Mouse (Mus musculus) cerebellum, adult 2 months (tissue): ENCODE results near the gene Vmn1r95. TPM values are rescaled to one million over a fixed set of nuclear protein-coding genes. Genes with fewer than 3 reads are reported as not detected.
"Not testable (repeated sequence)": the region's sequence is repeated elsewhere in the genome, so short reads cannot be mapped to it uniquely, and the experiment has no call there.

ENCODE experiments used
- DNase-seq, 2 experiments: peaks; one replicate each; pipeline ENCODE4 v3.0.0; 2021
- H3K27ac ChIP-seq: fragments of 200-500 bp; 2 replicates; pipeline ENCODE4 v1.5.1; 2012; ENCODE audit warnings: low read length, control low read depth, inconsistent platforms; ENCODE audit not compliant: insufficient read depth
- H3K27me3 ChIP-seq: fragments of 200-500 bp; 2 replicates; pipeline ENCODE4 v1.6.1; 2012; ENCODE audit warnings: inconsistent platforms, mild to moderate bottlenecking, low read length, moderate library complexity; ENCODE audit not compliant: control insufficient read depth, insufficient read depth
- H3K4me1 ChIP-seq: fragments of 200-500 bp; 2 replicates; pipeline ENCODE4 v1.6.1; 2011; ENCODE audit warnings: low read length; ENCODE audit not compliant: control insufficient read depth, insufficient read depth
- H3K4me3 ChIP-seq: fragments of 200-500 bp; replicated peaks from 2 replicates; pipeline ENCODE3; 2011; ENCODE audit warnings: mild to moderate bottlenecking, low read depth, low read length, control low read depth; ENCODE audit not compliant: insufficient read depth
- WGBS: fragments of 180-500 bp; shearing (Covaris S2); methylation state at CpG from one replicate; pipeline ENCODE4 v1.1.7; 2018; 5-methylcytosine and 5-hydroxymethylcytosine counted together
- polyA plus RNA-seq: library from polyadenylated mRNA; depleted of rRNA; stranded (reverse); fragments of >200 nt; gene quantifications from 2 replicates; pipeline ENCODE4 v1.2.3, GENCODE M21; 2012; rRNA removed

Gene Vmn1r95
- not detected in 2 replicates for polyA plus RNA-seq

- not testable (repeated sequence) for H3K27me3 ChIP-seq, H3K4me3 ChIP-seq, H3K27ac ChIP-seq, H3K4me1 ChIP-seq, DNase-seq
- no CpG with 5 or more reads among the region's 3 CpGs for WGBS
These were observed at the start of gene Vmn1r95 for GRCm38 (mm10) chr7:20193410-20193809. TSS of gene Vmn1r95 (plus strand) at chr7:20193710.

- not testable (repeated sequence) for H3K27ac ChIP-seq, H3K27me3 ChIP-seq, H3K4me3 ChIP-seq, H3K4me1 ChIP-seq, DNase-seq
- WGBS: no CpG with 5 or more reads among the region's 3 CpGs
These were observed 25.2 kb upstream of the Vmn1r95 start, which contains the start of gene Vmn1r94 for GRCm38 (mm10) chr7:20168277-20168676. TSS of gene Vmn1r94 (minus strand) at chr7:20168377.

- no CpG with 5 or more reads among the region's 2 CpGs for whole genome bisulfite sequencing
- not testable (repeated sequence) for DNase-seq, H3K27ac ChIP-seq, H3K4me3 ChIP-seq, H3K27me3 ChIP-seq, H3K4me1 ChIP-seq
These were observed 12.0 kb downstream of the Vmn1r95 start, which contains the start of gene Gm6164 for GRCm38 (mm10) chr7:20205507-20205906. TSS of gene Gm6164 (minus strand) at chr7:20205607.

- DNase-seq, H3K4me1 ChIP-seq, H3K27me3 ChIP-seq, H3K27ac ChIP-seq, H3K4me3 ChIP-seq: not testable (repeated sequence)
- WGBS: no CpG with 5 or more reads among the region's 2 CpGs
These were observed 40.2 kb downstream of the Vmn1r95 start, which contains the start of gene Gm4498 for GRCm38 (mm10) chr7:20233728-20234127. TSS of gene Gm4498 (minus strand) at chr7:20233828.

Other genes with a start within 250 kb of the Vmn1r95 start
- not detected in 2 replicates for gene Igsf23, start 243.0 kb upstream of the Vmn1r95 start, polyA plus RNA-seq
- not detected in 2 replicates for gene Ceacam20, start 228.3 kb upstream of the Vmn1r95 start, polyA plus RNA-seq
- not detected in 2 replicates for gene Nlrp9b, start 202.2 kb upstream of the Vmn1r95 start, polyA plus RNA-seq
- not detected in 2 replicates for gene Vmn1r91, start 94.0 kb upstream of the Vmn1r95 start, polyA plus RNA-seq
- not detected in 2 replicates for gene Gm16442, start 71.1 kb upstream of the Vmn1r95 start, polyA plus RNA-seq
- gene Vmn1r93, start 54.6 kb upstream of the Vmn1r95 start, polyA plus RNA-seq: not detected in 2 replicates
- gene Vmn1r94, start 25.3 kb upstream of the Vmn1r95 start, polyA plus RNA-seq: not detected in 2 replicates
- not detected in 2 replicates for gene Gm6164, start 11.9 kb downstream of the Vmn1r95 start, polyA plus RNA-seq
- not detected in 2 replicates for gene Gm4498, start 40.1 kb downstream of the Vmn1r95 start, polyA plus RNA-seq
- gene Gm5890, start 69.1 kb downstream of the Vmn1r95 start, polyA plus RNA-seq: not detected in 2 replicates
- not detected in 2 replicates for gene Gm4133, start 140.4 kb downstream of the Vmn1r95 start, polyA plus RNA-seq
- gene Gm5728, start 181.7 kb downstream of the Vmn1r95 start, polyA plus RNA-seq: not detected in 2 replicates
- not detected in 2 replicates for gene Vmn1r100, start 224.2 kb downstream of the Vmn1r95 start, polyA plus RNA-seq
- gene Vmn1r101, start 248.9 kb downstream of the Vmn1r95 start, polyA plus RNA-seq: not detected in 2 replicates